Mouse (Mus musculus) lung, adult 2 months (tissue): ENCODE measurements around the gene Rab34. TPM values are rescaled to one million over a fixed set of nuclear protein-coding genes. Genes with fewer than 3 reads are reported as not detected.

Source experiments
- DNase-seq: peaks from one replicate; pipeline ENCODE4 v3.0.0; 2022
- H3K4me1 ChIP-seq: fragments of 200-500 bp; 2 replicates; pipeline ENCODE4 v1.6.1; 2011; ENCODE audit warnings: low read length; ENCODE audit not compliant: control insufficient read depth, insufficient read depth
- H3K4me3 ChIP-seq: fragments of 200-500 bp; replicated peaks from 2 replicates; pipeline ENCODE3; 2011; ENCODE audit warnings: low read depth, mild to moderate bottlenecking, control low read depth, low read length; ENCODE audit errors: extremely low read depth
- CTCF ChIP-seq: fragments of 200-500 bp; IDR thresholded peaks from 2 replicates; pipeline ENCODE4 v1.5.1; 2011; ENCODE audit warnings: mild to moderate bottlenecking, low read length, control low read depth; ENCODE audit not compliant: insufficient read depth
- POLR2A ChIP-seq: fragments of 200-500 bp; IDR thresholded peaks from 2 replicates; pipeline ENCODE4 v1.6.1; 2011; ENCODE audit warnings: low read depth, mild to moderate bottlenecking, control low read depth, low read length, borderline replicate concordance; ENCODE audit errors: extremely low read depth
- WGBS: fragments of 180-500 bp; shearing (Covaris S2); methylation state at CpG from one replicate; pipeline ENCODE4 v1.1.7; 2018; 5-methylcytosine and 5-hydroxymethylcytosine counted together
- polyA plus RNA-seq: library from polyadenylated mRNA; depleted of rRNA; stranded (reverse); fragments of >200 nt; gene quantifications from 2 replicates; pipeline ENCODE4 v1.2.3, GENCODE M21; 2012

The Rab34 gene
- polyA plus RNA-seq, 1 experiment = 45.4 TPM

DNA sequence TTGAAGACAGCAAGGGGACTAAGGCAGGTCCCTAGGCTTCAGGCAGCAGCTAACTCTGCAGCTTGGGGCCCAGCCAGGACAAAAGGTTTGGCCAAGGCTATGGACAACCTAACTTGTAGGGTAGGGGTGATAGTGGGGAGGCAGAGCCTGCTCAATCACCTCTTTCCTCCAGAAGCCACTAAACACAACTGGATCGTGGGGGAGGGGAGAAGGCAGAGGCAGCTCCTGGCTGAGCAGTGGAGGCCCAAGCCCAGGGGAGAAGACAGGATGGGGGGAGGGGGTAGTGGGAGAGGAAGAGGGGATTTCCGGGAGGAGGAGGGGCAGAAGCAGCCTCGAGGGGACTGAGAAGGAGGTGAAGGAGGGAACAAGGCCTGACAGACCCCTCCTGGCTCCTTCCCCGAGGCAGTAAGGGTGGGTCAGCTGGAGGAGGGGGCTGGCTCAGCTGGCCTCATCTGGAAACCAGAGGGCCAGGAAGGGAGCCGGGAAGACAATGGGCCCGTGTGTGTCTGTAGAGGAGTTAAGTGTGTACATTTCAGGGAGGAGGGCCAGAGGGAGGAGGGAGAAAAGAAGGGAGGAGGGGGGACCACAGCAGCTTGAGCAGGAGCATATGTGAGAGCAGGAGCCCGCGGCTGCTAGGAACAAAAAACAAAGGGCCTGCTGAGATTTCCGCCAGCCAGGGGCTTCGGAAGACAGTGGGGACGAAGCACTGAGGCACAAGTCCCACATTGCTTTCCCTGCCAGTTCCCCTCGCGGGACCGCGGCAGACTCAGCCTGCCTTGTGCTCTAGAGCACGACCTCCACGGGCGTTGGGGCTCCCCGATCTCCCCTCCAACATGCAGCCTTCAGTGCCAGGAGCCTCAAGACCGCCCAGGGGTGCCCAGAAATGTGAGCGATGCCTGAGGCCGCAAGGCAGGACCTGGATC, 24.3 kb upstream of the Rab34 start:
- WGBS = 3% methylated on average over 22 of the region's 22 CpGs
- Histone ChIP-seq H3K4me1 (peaks cover 10% of the 10 kb centered on the region), H3K4me3 (peak overlapping the region; percentile 80)
- no peak for TF ChIP-seq POLR2A
- no peak for TF ChIP-seq CTCF
- DNase-seq = peak; percentile 49

DNA sequence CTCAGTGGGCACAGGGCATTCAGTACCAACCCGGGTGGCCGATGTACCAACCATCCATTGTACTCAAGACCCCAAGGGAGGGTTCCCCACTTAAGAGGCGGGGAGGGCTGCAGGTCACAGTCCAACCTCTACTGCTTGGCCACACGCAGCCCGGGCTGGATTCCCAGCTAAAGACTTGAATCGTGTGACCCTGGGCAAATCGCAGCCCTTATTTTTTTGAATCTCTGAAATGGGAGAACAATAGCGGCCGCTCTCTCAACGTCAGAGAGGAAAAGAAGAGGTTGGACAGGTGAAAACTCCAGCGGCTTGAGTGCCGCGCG, 23.7 kb upstream of the Rab34 start:
- under 1% methylated on average over 14 of the region's 14 CpGs for WGBS
- no peak for TF ChIP-seq CTCF
- no peak for TF ChIP-seq POLR2A
- Histone ChIP-seq H3K4me1 (peaks cover 10% of the 10 kb centered on the region), H3K4me3 (peak overlapping the region; percentile 80)
- DNase-seq = no peak

DNA sequence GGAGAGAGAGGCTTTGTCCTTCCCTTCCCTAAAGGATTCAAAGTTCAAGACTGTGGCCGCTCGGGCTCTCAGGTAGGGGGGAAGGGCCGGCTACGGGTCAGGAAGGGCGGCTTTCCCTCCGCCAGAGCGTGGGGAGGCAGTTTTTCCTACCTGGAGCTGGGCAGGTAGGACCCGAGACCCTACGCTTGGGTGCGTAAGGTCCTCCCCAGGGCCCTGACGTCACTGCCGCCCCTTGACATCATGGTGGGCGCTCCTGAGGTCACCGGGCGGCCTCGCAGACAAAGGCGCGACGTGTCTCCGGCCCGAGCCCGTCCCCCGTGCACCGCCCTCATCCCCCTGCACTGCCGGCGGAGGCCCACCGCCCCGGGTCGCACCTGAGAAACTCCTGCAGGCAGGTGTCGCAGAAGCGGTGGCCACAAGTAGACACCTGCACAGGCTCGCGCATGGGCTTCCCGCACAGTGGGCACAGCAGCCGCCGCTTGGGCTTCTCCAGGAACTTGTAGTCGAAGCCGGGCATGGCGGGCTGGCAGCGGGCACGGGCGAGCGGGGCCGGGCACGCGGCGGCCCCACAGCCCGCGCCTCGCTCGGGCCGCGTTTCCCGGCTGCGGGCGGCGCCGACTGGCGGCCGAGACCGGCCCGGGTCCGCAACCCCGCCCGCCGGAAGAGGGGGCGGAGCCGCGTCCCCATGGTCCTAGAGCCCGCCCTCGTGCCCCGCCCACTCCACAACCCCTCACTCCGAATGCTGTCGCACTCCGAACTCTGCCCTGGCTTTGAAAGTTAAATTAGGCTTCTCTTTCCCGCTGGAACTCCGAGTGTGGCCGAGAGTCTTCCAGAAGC, 23.1 kb upstream of the Rab34 start, which contains the start of gene Traf4:
Gene Traf4, minus strand, starts transcription at position 666 of the 837 bp plus-strand sequence.
- DNase-seq = peak; percentile 87
- TF ChIP-seq POLR2A = peak; percentile 51; the same call in 1 of the 2 replicates
- TF ChIP-seq CTCF = no peak

DNA sequence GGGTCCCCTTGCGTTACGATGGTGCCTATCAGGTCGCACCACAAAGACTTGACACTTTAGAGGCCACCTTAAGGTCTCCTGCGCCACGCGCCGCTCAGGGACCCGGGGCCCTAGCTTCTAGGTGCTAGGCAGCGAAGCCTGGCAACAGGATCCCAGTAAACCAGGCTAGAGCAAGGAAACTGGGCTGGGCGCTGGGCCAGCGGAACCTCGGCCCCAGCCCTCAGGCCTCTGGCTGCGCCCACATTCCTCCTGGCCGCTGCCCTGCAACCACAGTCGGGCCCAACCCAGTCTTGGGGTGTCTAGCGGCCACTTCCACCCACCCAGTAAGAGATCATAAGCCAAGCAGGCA, 22.5 kb upstream of the Rab34 start:
- H3K4me1 ChIP-seq = peaks cover 10% of the 10 kb centered on the region
- WGBS = 1% methylated on average over 16 of the region's 16 CpGs
- H3K4me3 ChIP-seq = peak overlapping the region; percentile 68
- TF ChIP-seq CTCF (no peak), POLR2A (no peak)
- no peak for DNase-seq

More for the DNA sequence above, 23.1 kb upstream of the Rab34 start, which contains the start of gene Traf4:
- Histone ChIP-seq H3K4me3 (peak within 1 kb of the TSS; percentile 80), H3K4me1 (peaks cover 10% of the 10 kb centered on the region)
- under 1% methylated on average over 76 of the region's 78 CpGs for WGBS

DNA sequence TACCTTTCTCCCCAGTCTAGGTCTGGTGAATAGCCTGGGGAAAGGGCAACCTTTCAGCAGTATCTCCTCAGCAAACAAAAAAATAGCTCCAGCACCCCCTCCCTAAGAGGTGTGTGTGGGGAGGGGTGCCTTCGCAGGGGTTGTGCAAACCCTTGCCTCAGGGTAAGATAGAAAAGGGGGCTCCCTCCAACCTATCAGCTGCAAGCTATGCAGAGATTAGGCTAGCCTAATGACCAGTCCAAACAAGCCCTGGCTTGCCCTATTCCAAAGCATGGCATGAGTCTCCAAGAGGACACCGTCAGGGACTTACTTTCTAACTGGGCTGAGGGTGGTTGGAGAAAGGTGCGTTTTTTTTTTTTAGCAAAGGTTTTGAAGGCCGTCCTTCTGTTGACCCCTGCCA, 22.1 kb upstream of the Rab34 start:
- TF ChIP-seq POLR2A (no peak), CTCF (no peak)
- Histone ChIP-seq H3K4me1 (peaks cover 10% of the 10 kb centered on the region), H3K4me3 (no peak overlapping the region)
- WGBS = 56% methylated on average over 4 of the region's 4 CpGs
- no peak for DNase-seq

DNA sequence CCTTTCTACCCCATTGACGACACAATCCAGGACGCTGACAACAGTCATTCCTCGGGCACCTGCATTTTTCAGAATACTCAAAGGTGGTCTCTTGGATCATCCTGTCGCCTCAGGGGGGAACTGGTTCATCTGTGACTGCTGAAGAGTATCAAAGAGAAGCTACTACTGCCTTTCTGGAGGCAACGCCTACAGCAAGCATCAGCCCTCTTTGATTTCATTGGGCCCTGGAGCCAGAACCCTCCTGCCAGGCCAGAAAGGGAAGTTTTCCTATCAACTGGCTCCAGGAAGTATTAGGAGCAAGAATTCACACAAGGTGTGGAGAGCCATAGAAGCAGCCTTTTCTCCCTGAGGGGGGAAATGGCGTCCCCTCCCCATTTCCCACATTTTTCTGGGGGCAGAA, 21.6 kb upstream of the Rab34 start:
- peaks cover 10% of the 10 kb centered on the region for H3K4me1 ChIP-seq
- no peak overlapping the region for H3K4me3 ChIP-seq
- no peak for DNase-seq
- WGBS = 83% methylated on average over 6 of the region's 6 CpGs
- TF ChIP-seq CTCF = no peak
- no peak for TF ChIP-seq POLR2A

DNA sequence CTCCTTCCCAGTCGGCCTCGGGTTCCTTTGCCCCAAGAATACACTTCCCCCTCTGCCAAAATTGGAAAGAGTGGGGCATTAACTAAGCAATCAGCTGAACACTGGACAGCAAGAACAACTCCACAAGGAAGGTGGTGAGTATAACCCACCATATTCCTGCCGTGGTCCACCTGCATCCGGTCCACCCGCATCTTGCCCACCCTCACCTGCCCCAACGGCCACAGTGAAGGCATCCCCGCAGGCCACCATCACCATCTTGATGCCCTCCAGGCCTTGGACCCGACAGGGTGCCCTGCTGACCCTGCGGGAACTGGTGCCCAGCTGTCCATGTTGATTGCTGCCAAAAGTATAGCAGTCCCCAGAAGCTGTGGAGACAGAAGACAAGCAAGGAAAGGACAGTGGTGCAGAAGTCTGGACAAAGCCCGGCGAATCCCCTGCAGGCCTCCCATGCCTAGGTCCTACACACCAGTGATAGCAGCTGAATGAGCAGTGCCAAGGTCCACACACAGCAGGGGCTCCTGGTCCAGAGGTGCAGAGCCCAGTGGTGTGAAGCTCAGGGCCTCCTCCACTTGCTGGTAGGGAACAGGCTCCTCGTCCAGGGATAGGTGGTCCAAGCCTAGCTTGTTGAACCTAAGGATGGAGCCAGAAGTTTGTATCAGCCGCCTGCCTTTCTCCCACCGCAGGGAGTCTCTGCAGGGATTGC, 20.8 kb upstream of the Rab34 start:
- TF ChIP-seq CTCF (no peak), POLR2A (no peak)
- WGBS = 92% methylated on average over 14 of the region's 14 CpGs
- no peak for DNase-seq
- Histone ChIP-seq H3K4me1 (peaks cover 10% of the 10 kb centered on the region), H3K4me3 (no peak overlapping the region)

DNA sequence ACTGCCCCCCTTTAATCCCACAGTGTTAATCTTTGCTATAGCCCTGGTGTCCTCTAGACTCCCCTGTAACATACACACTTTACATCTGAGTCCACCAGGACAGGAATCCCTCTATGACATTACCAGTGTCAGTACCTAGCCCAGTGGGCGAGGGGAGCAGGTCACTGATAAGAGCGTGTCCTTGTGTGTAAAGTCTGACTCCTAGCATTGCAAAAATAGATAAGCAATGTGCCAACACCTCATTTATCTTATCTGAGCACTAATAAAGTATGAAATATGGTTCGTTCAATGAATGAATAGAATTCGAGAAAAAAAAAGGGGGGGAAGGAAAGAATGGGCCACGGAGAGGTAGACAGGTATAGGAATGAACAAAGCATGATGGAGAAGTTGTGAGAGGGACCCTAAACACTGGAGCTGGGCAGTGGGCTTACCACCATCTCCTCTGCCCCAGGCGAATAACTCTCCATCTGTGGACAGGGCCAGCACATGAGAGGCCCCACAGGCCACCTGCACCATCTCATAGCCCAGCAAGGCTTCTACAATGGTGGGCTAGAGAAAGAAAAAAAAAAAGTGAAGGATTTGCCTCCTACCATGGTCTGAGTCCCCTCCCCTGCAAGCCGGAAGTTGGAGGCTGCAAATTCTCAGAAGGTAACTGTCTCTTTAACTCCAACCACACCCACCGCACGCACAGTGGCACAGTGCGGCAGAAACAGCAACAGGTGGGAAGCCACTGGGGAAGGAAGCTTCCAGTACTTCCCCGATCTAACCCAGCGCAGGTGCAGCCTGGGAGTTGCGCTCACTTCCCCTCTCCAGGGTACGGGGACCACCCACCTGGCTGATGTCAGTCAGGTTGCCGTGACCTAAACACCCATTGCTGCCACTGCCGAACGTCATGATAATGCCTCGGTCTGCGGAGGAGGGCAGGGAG, 19.4 kb upstream of the Rab34 start:
- Histone ChIP-seq H3K4me1 (peaks cover 5% of the 10 kb centered on the region; the same call in 1 of the 2 replicates), H3K4me3 (peak overlapping the region; percentile 6)
- no peak for DNase-seq
- 51% methylated on average over 19 of the region's 19 CpGs for WGBS
- no peak for TF ChIP-seq POLR2A
- TF ChIP-seq CTCF = no peak
